11 mouse cellular contexts compared by ENCODE assay signal in genomic region chr1:176933319-176933718, GRCm38 (mm10).
A peak's percentile ranks its signal among the peaks of the same experiment; 100 is the strongest.
DNase-seq lines count a peak whose midpoint lies in the region; ATAC-seq and TF ChIP-seq lines count a peak whose summit lies in the region.
"Had no signal": no experiment of that assay in that cellular context is flagged by ENCODE, and none has a peak within 500 bp of the region (broad histone marks: within the 10 kb centered on the region; RNA-seq: fewer than 3 reads in every experiment).

No protein-coding gene starts in this region.

- no peaks in the 10 kb centered on the region for H3K27me3 ChIP-seq in lung, postnatal 0 days (replicated peaks; ENCODE audit: insufficient read depth, low read length)
- H3K27me3 ChIP-seq in kidney, embryonic 15.5 days: no peaks in the 10 kb centered on the region
- H3K27me3 ChIP-seq: heart, embryonic 13.5 days had no signal

- H3K36me3 ChIP-seq in lung, postnatal 0 days (ENCODE audit: insufficient read depth, low read length): no peaks in the 10 kb centered on the region
- H3K36me3 ChIP-seq in kidney, embryonic 15.5 days: no peaks in the 10 kb centered on the region
- H3K36me3 ChIP-seq: heart, embryonic 13.5 days; limb, embryonic 10.5 days had no signal

- no peak overlapping the region for H3K4me2 ChIP-seq in lung, postnatal 0 days (replicated peaks; ENCODE audit: low read depth, low read length)
- H3K4me2 ChIP-seq in kidney, embryonic 15.5 days: no peak overlapping the region
- H3K4me2 ChIP-seq: heart, embryonic 13.5 days had no signal

- DNase-seq in lung, postnatal 0 days (ENCODE audit: low spot score): peak; percentile 19
- DNase-seq in lung, postnatal 14 days: no peak
- DNase-seq in cerebellum, postnatal 14 days: peak; percentile 84 to 88
- DNase-seq in layer of hippocampus, adult 2 months (ENCODE audit: low spot score in 2 of 2): peak; percentile 85 to 86
- DNase-seq in skeletal muscle tissue, adult 2 months (ENCODE audit: low read depth, low spot score): peak; percentile 86
- no peak for DNase-seq in heart, postnatal 36 days

- intact Hi-C loops in heart, postnatal 36 days (cut with DNase I): no loop called here

- no peak overlapping the region for H3K4me3 ChIP-seq in lung, postnatal 0 days (ENCODE audit: low read depth, low read length)
- no peak overlapping the region for H3K4me3 ChIP-seq in layer of hippocampus, adult 2 months
- H3K4me3 ChIP-seq in kidney, embryonic 15.5 days (replicated peaks): no peak overlapping the region
- H3K4me3 ChIP-seq: heart, embryonic 13.5 days; limb, embryonic 10.5 days had no signal

- 42% methylated on average over 7 of the region's 7 CpGs for WGBS in lung, postnatal 0 days
- 77% methylated on average over 7 of the region's 7 CpGs for WGBS in kidney, embryonic 15.5 days

- no peaks in the 10 kb centered on the region for H3K9me3 ChIP-seq in lung, postnatal 0 days (ENCODE audit: low read length)
- no peaks in the 10 kb centered on the region for H3K9me3 ChIP-seq in kidney, embryonic 15.5 days (replicated peaks)
- H3K9me3 ChIP-seq: G1E; heart, embryonic 13.5 days; limb, embryonic 10.5 days had no signal

- no peak for TF ChIP-seq EP300 in lung, postnatal 0 days (IDR thresholded peaks at IDR 0.05)

- no peak overlapping the region for H3K27ac ChIP-seq in lung, postnatal 0 days (ENCODE audit: low read length)
- peak overlapping the region; percentile 97 for H3K27ac ChIP-seq in layer of hippocampus, adult 2 months
- H3K27ac ChIP-seq in kidney, embryonic 15.5 days: no peak overlapping the region
- H3K27ac ChIP-seq: heart, embryonic 13.5 days had no signal

- H3K9ac ChIP-seq in lung, postnatal 0 days (replicated peaks; ENCODE audit: low read depth): no peak overlapping the region
- H3K9ac ChIP-seq in kidney, embryonic 15.5 days: no peak overlapping the region
- H3K9ac ChIP-seq: heart, embryonic 13.5 days had no signal

- TF ChIP-seq CTCF in lung, postnatal 0 days (IDR thresholded peaks at IDR 0.05): no peak
- no peak for TF ChIP-seq CTCF in layer of hippocampus, adult 2 months (conservative IDR thresholded peaks at IDR 0.05)

- no peaks in the 10 kb centered on the region for H3K4me1 ChIP-seq in lung, postnatal 0 days (ENCODE audit: insufficient read depth, low read depth, low read length)
- no peaks in the 10 kb centered on the region for H3K4me1 ChIP-seq in kidney, embryonic 15.5 days
- H3K4me1 ChIP-seq: limb, embryonic 10.5 days had no signal

- ATAC-seq in lung, postnatal 0 days: no peak
- ATAC-seq in erythroblast, adult 5-6 weeks (replicated peaks; ENCODE audit: low FRiP score, poor library complexity, severe bottlenecking): no peak
- ATAC-seq in kidney, embryonic 15.5 days (replicated peaks; ENCODE audit: low FRiP score): no peak

Comparison
In these comparisons a context has a peak if more than half of its experiments do, and no peak if none do; other contexts are left out.
1. DNase-seq: peak in lung, postnatal 0 days (single experiment), cerebellum, postnatal 14 days (2 of 2), layer of hippocampus, adult 2 months (2 of 2) and skeletal muscle tissue, adult 2 months (single experiment); none in lung, postnatal 14 days (single experiment) and heart, postnatal 36 days (0 of 2).